Mouse (Mus musculus): ENCODE results near the gene Zfp629.

Zfp629 gene

DNA sequence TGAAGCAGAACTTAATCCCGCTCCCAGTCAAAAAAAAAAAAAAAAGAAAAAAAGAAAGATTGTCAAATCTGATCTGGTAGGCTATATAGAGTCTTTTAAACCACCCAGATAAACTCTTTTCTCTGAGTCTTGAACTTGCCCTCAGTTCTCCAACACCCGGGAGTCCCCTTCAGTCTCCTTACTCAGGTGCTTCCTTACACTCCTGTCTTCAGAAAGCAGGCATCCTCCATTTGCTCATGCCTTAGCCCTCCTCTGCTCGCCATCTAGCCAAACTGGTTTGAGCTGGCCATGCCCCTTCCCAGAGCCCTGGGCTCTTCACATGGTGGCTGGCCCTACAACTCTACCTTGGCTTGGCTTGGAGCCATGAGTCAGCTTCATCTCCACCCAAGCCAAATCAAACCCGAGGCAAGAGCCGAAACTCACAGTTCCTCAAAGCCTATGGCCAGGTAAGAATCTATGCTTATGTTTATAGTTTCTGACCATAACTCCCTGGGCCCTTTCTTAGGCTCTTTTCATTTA, 54.2 kb downstream of the Zfp629 start, which contains the start of gene Tmem265:
Gene Tmem265, plus strand, starts transcription at position 51 of the 519 bp plus-strand sequence.
- peak; percentile 43 to 56 for DNase-seq

GRCm38 (mm10) chr7:127560580-127560979, 55.0 kb downstream of the Zfp629 start:
- DNase-seq, result no peak

Measured in cerebellum, postnatal 14 days (tissue).